Mouse (Mus musculus): ENCODE data around the gene Hs6st3. TPM values are rescaled to one million over a fixed set of nuclear protein-coding genes. Genes with fewer than 3 reads are reported as not detected.
"Not testable (repeated sequence)": the region's sequence is repeated elsewhere in the genome, so short reads cannot be mapped to it uniquely, and the experiment has no call there.

Hs6st3 gene
- polyA plus RNA-seq, 1 experiment: 1.2 TPM

DNA sequence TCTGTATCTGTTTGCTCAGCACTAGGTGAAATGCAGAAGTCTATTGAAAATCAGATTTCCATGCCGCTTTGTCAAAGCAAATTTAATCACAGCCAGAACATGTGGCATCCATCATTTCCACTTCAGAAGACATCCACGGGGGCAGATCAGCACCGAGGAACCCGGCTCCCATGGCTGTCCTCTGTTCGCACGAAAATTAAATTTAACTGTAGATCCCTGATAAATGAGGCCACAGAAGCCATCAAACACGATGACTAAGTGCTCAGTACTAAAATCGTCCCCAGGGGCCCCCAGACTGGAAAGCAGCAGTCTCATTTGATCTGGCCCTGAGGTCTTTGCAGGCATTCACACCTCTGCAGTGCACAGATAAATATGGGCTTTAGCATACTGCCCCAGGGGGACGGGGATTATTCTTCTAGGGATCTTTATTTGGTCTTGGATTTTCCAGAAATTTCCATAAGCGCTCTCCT is 443.9 kb downstream of the Hs6st3 start:
- no peaks in the 10 kb centered on the region for H3K27me3 ChIP-seq (ENCODE audit: control insufficient read depth, insufficient read depth, low read length, poor library complexity, severe bottlenecking)
- H3K27ac ChIP-seq (ENCODE audit: insufficient read depth, low read length): no peak overlapping the region
- TF ChIP-seq CTCF (IDR thresholded peaks at IDR 0.05; ENCODE audit: low read depth, low read length): no peak
- TF ChIP-seq POLR2A (IDR thresholded peaks at IDR 0.05; ENCODE audit: insufficient read depth, low read length): no peak
- no peak for TF ChIP-seq EP300 (IDR thresholded peaks at IDR 0.05; ENCODE audit: insufficient read depth, low read depth, low read length)
- no peak overlapping the region for H3K4me3 ChIP-seq (ENCODE audit: low read depth, low read length)
- H3K4me1 ChIP-seq (ENCODE audit: control insufficient read depth, insufficient read depth, low read length): no peaks in the 10 kb centered on the region
- no peak overlapping the region for H3K9ac ChIP-seq (ENCODE audit: low read depth, poor library complexity, severe bottlenecking)
- H3K9me3 ChIP-seq (replicated peaks; ENCODE audit: control insufficient read depth, insufficient read depth, low read length, poor library complexity, severe bottlenecking): no peaks in the 10 kb centered on the region
- no peaks in the 10 kb centered on the region for H3K36me3 ChIP-seq (ENCODE audit: control insufficient read depth, insufficient read depth, low read length, poor library complexity, severe bottlenecking)

DNA sequence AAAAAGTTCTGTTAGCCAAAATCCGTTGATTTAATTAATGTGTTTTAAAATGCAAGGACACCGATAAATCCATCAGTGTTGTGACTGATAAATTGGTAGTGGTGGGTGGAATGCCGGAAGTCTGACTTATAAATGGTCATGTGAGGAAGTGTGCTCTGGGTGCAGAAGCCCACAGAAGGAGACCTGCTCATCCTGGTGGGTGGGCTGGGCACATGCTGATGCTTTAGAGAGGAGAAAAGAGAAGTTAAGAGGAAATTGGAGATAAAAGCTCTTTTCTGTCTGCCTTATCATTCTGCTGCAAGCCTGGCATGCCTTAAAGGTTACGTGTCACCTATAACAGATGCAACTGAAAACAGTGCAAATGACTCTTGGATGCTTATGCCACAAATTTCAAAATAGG is 446.9 kb downstream of the Hs6st3 start:
- H3K27me3 ChIP-seq (ENCODE audit: control insufficient read depth, insufficient read depth, low read length, poor library complexity, severe bottlenecking): no peaks in the 10 kb centered on the region
- H3K27ac ChIP-seq (ENCODE audit: insufficient read depth, low read length): no peak overlapping the region
- H3K4me3 ChIP-seq (ENCODE audit: low read depth, low read length): no peak overlapping the region
- H3K36me3 ChIP-seq (ENCODE audit: control insufficient read depth, insufficient read depth, low read length, poor library complexity, severe bottlenecking): no peaks in the 10 kb centered on the region
- TF ChIP-seq CTCF (IDR thresholded peaks at IDR 0.05; ENCODE audit: low read depth, low read length) (no peak), EP300 (IDR thresholded peaks at IDR 0.05; ENCODE audit: insufficient read depth, low read depth, low read length) (no peak), POLR2A (IDR thresholded peaks at IDR 0.05; ENCODE audit: insufficient read depth, low read length) (no peak)
- H3K9ac ChIP-seq (ENCODE audit: low read depth, poor library complexity, severe bottlenecking): no peak overlapping the region
- no peaks in the 10 kb centered on the region for H3K4me1 ChIP-seq (ENCODE audit: control insufficient read depth, insufficient read depth, low read length)
- no peaks in the 10 kb centered on the region for H3K9me3 ChIP-seq (replicated peaks; ENCODE audit: control insufficient read depth, insufficient read depth, low read length, poor library complexity, severe bottlenecking)

DNA sequence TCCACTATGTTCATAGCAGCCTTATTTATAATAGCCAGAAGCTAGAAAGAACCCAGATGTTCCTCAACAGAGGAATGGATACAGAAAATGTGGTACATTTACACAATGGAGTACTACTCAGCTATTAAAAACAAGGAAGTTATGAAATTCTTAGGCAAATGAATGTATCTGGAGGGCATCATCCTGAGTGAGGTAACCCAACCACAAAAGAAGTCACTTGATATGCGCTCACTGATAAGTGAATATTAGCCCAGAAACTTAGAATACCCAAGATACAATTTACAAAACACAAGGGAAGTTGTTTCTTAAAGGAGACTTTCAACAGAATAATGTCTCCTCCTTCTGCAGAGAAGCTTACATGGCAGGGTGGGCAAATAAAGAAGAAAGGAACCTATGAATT is 449.2 kb downstream of the Hs6st3 start:
- not testable (repeated sequence) for H3K27me3 ChIP-seq (ENCODE audit: control insufficient read depth, insufficient read depth, low read length, poor library complexity, severe bottlenecking); H3K4me1 ChIP-seq (ENCODE audit: control insufficient read depth, insufficient read depth, low read length); H3K36me3 ChIP-seq (ENCODE audit: control insufficient read depth, insufficient read depth, low read length, poor library complexity, severe bottlenecking); H3K27ac ChIP-seq (ENCODE audit: insufficient read depth, low read length); H3K9ac ChIP-seq (ENCODE audit: low read depth, poor library complexity, severe bottlenecking); H3K9me3 ChIP-seq (replicated peaks; ENCODE audit: control insufficient read depth, insufficient read depth, low read length, poor library complexity, severe bottlenecking); H3K4me3 ChIP-seq (ENCODE audit: low read depth, low read length)

DNA sequence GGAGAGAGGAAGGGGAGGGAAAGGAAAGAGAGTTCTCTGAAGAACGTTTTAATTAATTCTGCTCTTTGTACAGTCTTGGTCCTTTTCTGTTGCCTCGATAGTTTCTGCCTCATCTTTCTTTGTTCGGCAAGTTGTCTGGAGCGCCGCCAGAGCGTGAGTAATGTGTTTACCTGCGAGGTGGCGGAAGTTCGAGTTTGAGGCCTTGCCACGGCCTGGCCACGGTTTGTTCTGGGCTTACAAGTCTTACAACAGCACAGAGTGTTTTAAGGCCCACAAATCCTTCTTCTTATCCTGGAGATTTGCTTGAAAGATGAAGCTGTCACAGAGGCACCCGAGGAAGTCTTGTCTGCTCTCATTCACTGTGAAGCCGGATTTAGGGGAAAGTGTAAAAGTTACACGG is 466.2 kb downstream of the Hs6st3 start:
- H3K36me3 ChIP-seq (ENCODE audit: control insufficient read depth, insufficient read depth, low read length, poor library complexity, severe bottlenecking): no peaks in the 10 kb centered on the region
- H3K4me1 ChIP-seq (ENCODE audit: control insufficient read depth, insufficient read depth, low read length): no peaks in the 10 kb centered on the region
- no peak overlapping the region for H3K4me3 ChIP-seq (ENCODE audit: low read depth, low read length)
- no peak overlapping the region for H3K27ac ChIP-seq (ENCODE audit: insufficient read depth, low read length)
- no peak for TF ChIP-seq EP300 (IDR thresholded peaks at IDR 0.05; ENCODE audit: insufficient read depth, low read depth, low read length)
- no peak for TF ChIP-seq CTCF (IDR thresholded peaks at IDR 0.05; ENCODE audit: low read depth, low read length)
- TF ChIP-seq POLR2A (IDR thresholded peaks at IDR 0.05; ENCODE audit: insufficient read depth, low read length): no peak
- H3K27me3 ChIP-seq (ENCODE audit: control insufficient read depth, insufficient read depth, low read length, poor library complexity, severe bottlenecking): no peaks in the 10 kb centered on the region
- no peak overlapping the region for H3K9ac ChIP-seq (ENCODE audit: low read depth, poor library complexity, severe bottlenecking)
- H3K9me3 ChIP-seq (replicated peaks; ENCODE audit: control insufficient read depth, insufficient read depth, low read length, poor library complexity, severe bottlenecking): no peaks in the 10 kb centered on the region

DNA sequence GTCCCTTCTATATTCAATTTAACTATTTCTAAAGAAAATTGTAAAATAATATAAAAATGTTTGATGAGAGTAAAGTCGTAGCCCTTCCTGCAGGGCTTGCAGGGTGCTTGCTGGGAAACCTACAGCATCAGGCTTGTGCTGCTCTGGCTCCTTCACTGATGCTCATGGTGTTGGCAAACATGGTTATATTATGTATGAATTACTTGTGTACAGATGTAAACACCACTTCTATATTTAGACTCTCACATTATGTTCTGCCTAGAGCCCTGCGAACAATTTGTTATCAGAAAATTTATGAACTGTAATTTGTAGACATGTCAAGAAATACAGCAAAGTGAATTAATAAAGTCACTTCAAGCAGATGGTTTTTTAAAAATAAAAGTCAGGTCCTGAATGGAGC is 474.7 kb downstream of the Hs6st3 start:
- Histone ChIP-seq H3K4me3 (ENCODE audit: low read depth, low read length) (no peak overlapping the region), H3K9me3 (replicated peaks; ENCODE audit: control insufficient read depth, insufficient read depth, low read length, poor library complexity, severe bottlenecking) (0 out of 2 replicates have a peak, but pooled peaks cover 4% of the 10 kb centered on the region), H3K36me3 (ENCODE audit: control insufficient read depth, insufficient read depth, low read length, poor library complexity, severe bottlenecking) (no peaks in the 10 kb centered on the region), H3K27ac (ENCODE audit: insufficient read depth, low read length) (no peak overlapping the region), H3K27me3 (ENCODE audit: control insufficient read depth, insufficient read depth, low read length, poor library complexity, severe bottlenecking) (no peaks in the 10 kb centered on the region), H3K9ac (ENCODE audit: low read depth, poor library complexity, severe bottlenecking) (no peak overlapping the region), H3K4me1 (ENCODE audit: control insufficient read depth, insufficient read depth, low read length) (no peaks in the 10 kb centered on the region)
- no peak for TF ChIP-seq POLR2A (IDR thresholded peaks at IDR 0.05; ENCODE audit: insufficient read depth, low read length)

DNA sequence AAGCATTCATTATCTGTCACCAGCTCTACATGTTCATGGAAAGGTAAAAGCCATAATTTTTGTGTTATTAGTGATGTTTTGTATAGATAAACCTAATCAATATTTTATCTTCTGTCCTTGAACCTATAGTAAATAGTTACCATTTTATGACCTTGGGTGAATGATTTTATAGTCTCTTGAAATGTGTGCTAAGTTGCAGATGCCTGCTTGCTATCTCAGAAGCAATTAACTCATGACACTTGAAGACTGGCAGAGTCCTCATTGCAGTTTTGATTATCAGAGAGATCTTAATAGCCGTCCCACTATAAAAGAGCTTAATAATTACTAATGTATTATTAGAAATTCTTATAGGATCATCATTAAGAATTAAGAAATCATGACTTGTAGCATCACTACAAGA is 491.0 kb downstream of the Hs6st3 start:
- TF ChIP-seq POLR2A (IDR thresholded peaks at IDR 0.05; ENCODE audit: insufficient read depth, low read length) (no peak), EP300 (IDR thresholded peaks at IDR 0.05; ENCODE audit: insufficient read depth, low read depth, low read length) (no peak), CTCF (IDR thresholded peaks at IDR 0.05; ENCODE audit: low read depth, low read length) (no peak)
- no peak overlapping the region for H3K27ac ChIP-seq (ENCODE audit: insufficient read depth, low read length)
- H3K4me1 ChIP-seq (ENCODE audit: control insufficient read depth, insufficient read depth, low read length): no peaks in the 10 kb centered on the region
- H3K36me3 ChIP-seq (ENCODE audit: control insufficient read depth, insufficient read depth, low read length, poor library complexity, severe bottlenecking): no peaks in the 10 kb centered on the region
- no peaks in the 10 kb centered on the region for H3K9me3 ChIP-seq (replicated peaks; ENCODE audit: control insufficient read depth, insufficient read depth, low read length, poor library complexity, severe bottlenecking)
- H3K27me3 ChIP-seq (ENCODE audit: control insufficient read depth, insufficient read depth, low read length, poor library complexity, severe bottlenecking): no peaks in the 10 kb centered on the region
- H3K9ac ChIP-seq (ENCODE audit: low read depth, poor library complexity, severe bottlenecking): no peak overlapping the region
- H3K4me3 ChIP-seq (ENCODE audit: low read depth, low read length): no peak overlapping the region

All from ES-Bruce4 (cell line).